Mouse (Mus musculus) splenic B cell, adult 2 months (primary cell): ENCODE results near the gene Fmo1.

Source experiments
- DNase-seq: peaks from one replicate; pipeline ENCODE4 v3.0.0-alpha.2; 2011; ENCODE audit warnings: low read depth, low spot score
- H3K27me3 ChIP-seq: 2 replicates; pipeline ENCODE4 v1.6.1; 2012; ENCODE audit warnings: mild to moderate bottlenecking, low read length, moderate library complexity, mixed read lengths; ENCODE audit not compliant: control insufficient read depth, poor library complexity, insufficient read depth, severe bottlenecking
- H3K36me3 ChIP-seq: 2 replicates; pipeline ENCODE4 v1.6.1; 2012; ENCODE audit warnings: mild to moderate bottlenecking, low read length, moderate library complexity, mixed read lengths; ENCODE audit not compliant: control insufficient read depth, poor library complexity, insufficient read depth, severe bottlenecking

The Fmo1 gene

GRCm38 (mm10) chr1:162866280-162866681 is at the start of gene Fmo1:
Gene Fmo1, minus strand, starts transcription at chr1:162866610.
- H3K27me3 ChIP-seq = no peaks in the 10 kb centered on the region
- no peak for DNase-seq
- no peaks in the 10 kb centered on the region for H3K36me3 ChIP-seq

DNA sequence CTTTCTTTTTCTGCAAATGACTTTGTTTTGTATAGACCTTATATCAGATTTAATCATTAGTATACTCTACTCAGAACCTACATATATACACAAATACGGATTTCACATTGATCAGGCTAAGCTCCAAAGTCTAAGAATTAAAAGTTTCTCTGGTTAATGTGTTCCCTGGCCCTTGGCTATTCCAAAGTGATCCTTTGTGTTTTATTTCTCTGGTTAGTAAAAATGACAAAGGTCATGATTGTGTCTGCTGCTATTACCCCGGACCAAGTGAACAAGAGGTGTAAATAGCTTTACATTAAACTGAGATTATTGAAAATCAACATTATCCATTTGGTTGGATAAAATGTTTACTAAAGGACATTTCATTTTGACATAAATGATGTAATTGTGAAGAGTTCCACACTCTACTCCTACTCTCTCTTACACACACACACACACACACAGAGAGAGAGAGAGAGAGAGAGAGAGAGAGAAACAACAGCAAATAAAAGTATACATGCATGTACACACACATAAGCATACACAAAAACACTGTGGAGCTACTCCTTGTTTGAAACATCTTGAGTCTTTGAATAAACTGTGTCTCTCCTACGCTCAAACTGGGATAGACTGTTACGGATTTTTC is 48.6 kb upstream of the Fmo1 start:
- H3K36me3 ChIP-seq = no peaks in the 10 kb centered on the region
- DNase-seq = no peak
- no peaks in the 10 kb centered on the region for H3K27me3 ChIP-seq

DNA sequence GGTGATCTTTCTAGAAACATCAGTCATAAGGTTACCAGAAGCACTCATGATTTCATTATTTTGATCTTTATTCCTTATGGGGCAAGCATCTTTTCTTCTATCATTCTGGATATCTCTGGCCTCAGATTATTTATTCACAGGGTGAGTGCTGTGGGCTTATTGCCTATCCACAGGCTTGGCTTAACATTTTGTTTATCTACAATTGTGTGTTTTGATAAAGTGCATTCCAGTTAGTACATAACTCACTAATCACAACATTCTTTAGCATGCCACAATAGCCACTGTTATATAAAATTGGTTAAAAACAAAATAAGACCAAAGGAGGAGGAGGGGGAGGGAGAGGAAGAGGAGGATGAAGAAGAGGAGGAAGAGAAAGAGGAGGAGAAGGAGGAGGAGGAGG is 45.7 kb upstream of the Fmo1 start:
- Histone ChIP-seq H3K36me3 (no peaks in the 10 kb centered on the region), H3K27me3 (no peaks in the 10 kb centered on the region)
- no peak for DNase-seq

- no peaks in the 10 kb centered on the region for H3K36me3 ChIP-seq
- H3K27me3 ChIP-seq = no peaks in the 10 kb centered on the region
- no peak for DNase-seq
Observed at GRCm38 (mm10) chr1:162901879-162902278, 35.5 kb upstream of the Fmo1 start.

- DNase-seq = no peak
- no peaks in the 10 kb centered on the region for H3K27me3 ChIP-seq
- H3K36me3 ChIP-seq = no peaks in the 10 kb centered on the region
Observed at GRCm38 (mm10) chr1:162897838-162898811, 31.7 kb upstream of the Fmo1 start, which contains the start of gene Fmo2. Gene Fmo2, minus strand, starts transcription at chr1:162898726.

DNA sequence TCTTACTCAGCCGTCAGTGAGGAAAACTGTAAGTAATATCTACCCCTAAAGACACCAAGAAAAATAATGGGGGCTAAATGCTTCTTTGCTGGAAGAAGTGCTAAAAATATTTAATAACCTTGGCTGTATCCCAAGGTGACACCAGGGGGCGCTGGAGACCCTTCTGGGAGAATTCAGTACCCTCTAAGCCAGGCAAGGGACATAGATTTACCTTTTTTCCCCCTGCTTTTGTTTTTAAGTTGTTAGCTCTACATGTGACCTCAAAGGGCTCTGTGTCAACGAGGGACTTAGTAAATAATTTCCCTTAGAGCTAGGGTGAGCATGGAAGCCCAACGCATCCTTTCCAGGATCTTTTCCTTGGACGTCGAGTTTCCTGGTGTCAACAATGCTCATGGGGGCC is 29.5 kb upstream of the Fmo1 start:
- peak; percentile 50 for DNase-seq
- H3K36me3 ChIP-seq = no peaks in the 10 kb centered on the region
- no peaks in the 10 kb centered on the region for H3K27me3 ChIP-seq

DNA sequence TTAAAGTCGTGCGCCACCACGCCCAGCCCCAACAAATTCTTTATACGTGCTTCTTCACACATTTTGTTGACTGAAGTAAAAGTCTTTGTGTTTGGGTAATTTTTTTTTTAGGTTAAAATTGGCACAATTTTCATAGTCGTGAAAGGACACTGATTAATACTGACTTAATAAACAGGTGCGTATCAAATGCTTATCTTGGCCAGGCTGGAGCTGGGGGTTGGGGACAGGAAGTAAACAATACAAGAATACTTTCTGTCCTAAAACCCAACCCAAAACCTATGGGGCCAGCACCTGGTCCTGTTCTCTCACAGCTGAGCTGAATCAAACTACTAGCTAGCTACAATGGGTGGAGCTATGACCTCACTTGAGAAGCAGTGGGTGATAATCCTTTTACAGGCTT is 26.6 kb upstream of the Fmo1 start:
- H3K27me3 ChIP-seq = no peaks in the 10 kb centered on the region
- no peak for DNase-seq
- no peaks in the 10 kb centered on the region for H3K36me3 ChIP-seq

DNA sequence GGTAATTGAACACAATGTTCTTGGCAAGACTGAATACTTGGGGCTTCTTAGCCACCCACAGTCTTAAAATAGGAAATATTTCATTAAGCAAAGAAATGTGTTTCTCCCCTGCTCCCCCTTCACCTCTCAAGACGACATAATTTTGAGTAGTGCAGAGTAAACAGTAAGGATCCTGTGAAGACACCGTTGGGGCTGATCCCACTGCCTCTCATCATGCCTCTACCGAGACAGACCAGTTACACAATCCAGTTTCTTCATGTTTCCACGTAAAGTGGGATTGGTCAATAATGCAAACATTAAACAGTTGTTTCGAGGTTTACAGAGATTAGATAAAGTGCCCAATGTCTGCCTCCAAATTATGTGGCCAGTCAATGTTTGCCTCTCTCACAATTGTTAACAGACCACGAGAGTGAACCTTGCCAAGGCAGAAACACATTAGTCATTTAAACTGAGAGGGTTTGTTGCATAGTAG is 25.6 kb upstream of the Fmo1 start:
- no peaks in the 10 kb centered on the region for H3K36me3 ChIP-seq
- DNase-seq = no peak
- no peaks in the 10 kb centered on the region for H3K27me3 ChIP-seq

DNA sequence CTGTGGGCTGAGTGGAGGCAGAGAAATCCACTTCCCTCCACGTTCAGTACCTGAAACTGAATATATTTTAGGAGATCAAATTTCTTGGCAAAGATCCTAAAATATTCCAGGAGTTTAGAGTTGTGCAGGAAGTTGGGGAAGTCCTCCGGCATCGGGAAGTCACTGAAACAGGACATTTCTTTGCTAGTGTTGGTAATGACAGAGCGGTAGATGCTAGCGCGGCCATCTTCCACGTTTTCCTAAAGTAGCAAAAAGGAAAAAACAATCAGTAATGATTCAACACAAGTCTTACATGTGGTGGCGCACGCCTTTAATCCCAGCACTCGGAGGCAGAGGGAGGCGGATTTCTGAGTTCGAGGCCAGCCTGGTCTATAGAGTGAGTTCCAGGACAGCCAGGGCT is 22.2 kb upstream of the Fmo1 start:
- Histone ChIP-seq H3K27me3 (no peaks in the 10 kb centered on the region), H3K36me3 (no peaks in the 10 kb centered on the region)
- DNase-seq = no peak

DNA sequence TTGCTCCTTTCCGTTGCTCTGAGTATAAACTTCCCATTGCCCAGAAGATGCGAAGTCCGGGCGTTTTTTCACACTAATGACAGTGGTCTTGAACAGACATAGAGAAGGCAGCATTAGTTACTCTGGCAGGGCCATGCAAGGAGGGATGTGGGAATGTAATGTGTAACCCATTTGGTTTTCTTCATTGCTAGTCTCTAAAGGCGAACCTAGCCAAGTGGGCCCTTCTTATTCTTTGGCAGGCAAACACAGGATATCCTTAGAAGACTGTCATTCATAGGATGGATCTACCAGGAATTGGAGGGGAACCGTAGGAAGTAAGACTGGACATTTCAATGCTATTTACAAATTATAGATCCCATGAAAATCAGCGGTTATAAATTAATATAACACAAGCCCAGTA is 21.2 kb upstream of the Fmo1 start:
- Histone ChIP-seq H3K27me3 (no peaks in the 10 kb centered on the region), H3K36me3 (no peaks in the 10 kb centered on the region)
- no peak for DNase-seq

- DNase-seq = no peak
- Histone ChIP-seq H3K27me3 (no peaks in the 10 kb centered on the region), H3K36me3 (no peaks in the 10 kb centered on the region)
Observed at GRCm38 (mm10) chr1:162886138-162886816, 19.9 kb upstream of the Fmo1 start.

DNA sequence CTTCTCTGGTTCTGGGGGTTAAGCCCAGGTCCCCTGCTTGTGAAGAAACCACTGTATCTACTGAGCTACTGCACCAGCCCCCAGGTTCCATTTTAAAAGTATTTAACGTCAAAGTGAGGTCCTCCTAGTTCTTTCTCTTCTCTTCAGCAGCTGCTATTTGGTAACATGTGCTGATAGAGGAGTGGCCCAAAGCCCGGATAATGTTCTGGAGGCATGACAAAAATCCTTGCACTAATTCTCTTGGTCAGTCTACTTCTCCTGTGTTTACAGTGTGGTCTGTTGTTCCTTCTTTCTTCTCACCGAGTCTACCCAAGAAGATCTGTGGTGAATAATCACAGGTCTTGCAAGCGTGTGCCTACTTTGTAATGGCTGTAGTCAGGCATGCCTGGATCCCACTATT is 16.3 kb upstream of the Fmo1 start:
- no peak for DNase-seq
- Histone ChIP-seq H3K27me3 (no peaks in the 10 kb centered on the region), H3K36me3 (no peaks in the 10 kb centered on the region)

DNA sequence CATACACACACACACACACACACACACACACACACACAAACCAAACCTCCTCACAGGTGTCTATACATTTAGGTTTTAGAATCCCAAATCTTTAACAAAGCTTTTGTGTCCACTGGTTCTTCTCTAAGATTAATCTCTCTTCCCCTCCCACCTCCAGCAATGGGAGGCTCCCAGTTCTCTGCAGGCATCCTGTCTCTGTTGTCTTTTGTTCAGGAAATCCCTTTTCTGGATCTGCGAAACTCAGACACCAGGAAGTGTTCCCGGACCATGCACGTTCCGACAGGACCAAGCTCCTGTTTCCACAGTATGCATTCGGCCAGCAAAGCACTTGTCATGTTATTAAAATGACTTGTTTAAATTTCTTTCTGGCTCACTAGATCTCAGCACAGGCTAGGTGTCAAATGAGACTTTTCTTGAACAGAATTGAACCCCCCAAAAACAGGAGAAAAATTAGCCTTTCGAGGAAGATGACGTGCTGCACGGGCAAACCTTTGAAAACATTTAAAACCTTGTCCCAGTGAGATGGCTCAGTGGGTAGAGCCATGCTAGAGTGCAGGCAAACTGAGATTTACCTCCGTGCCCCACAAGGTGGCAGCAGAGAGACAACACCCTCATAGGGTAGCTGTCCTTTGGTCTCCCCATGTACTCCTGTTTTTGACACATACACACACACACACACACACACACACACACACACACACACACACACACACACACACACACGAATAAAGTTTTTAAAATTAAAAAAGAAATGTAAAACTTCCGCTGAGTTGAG is 13.4 kb upstream of the Fmo1 start:
- peak; percentile 48 for DNase-seq
- H3K36me3 ChIP-seq = no peaks in the 10 kb centered on the region
- H3K27me3 ChIP-seq = no peaks in the 10 kb centered on the region

- Histone ChIP-seq H3K36me3 (no peaks in the 10 kb centered on the region), H3K27me3 (no peaks in the 10 kb centered on the region)
- no peak for DNase-seq
Observed at GRCm38 (mm10) chr1:162875091-162875490, 8.7 kb upstream of the Fmo1 start.
